Mouse (Mus musculus): ENCODE results near the gene Efcab6.

GRCm38 (mm10) chr15:83846592-83846991 lies 218.6 kb downstream of the Efcab6 start:
- TF ChIP-seq MYB (IDR thresholded peaks at IDR 0.05; ENCODE audit: low read depth, low read length) (no peak), CTCF (IDR thresholded peaks at IDR 0.05 in 2 of 3, conservative IDR thresholded peaks at IDR 0.05 in 1 of 3; ENCODE audit: control insufficient read depth in 1 of 3, insufficient read depth in 1 of 3, low read depth in 2 of 3, low read length in 3 of 3, poor library complexity in 1 of 3, severe bottlenecking in 1 of 3) (no peak)
